Mouse (Mus musculus) olfactory bulb, adult 2 months (tissue): Measurements from ENCODE around the gene Nav3.

Source experiments
- CTCF ChIP-seq: fragments of 200-500 bp; IDR thresholded peaks from 2 replicates; pipeline ENCODE4 v1.5.1; 2012; ENCODE audit warnings: low read depth, mild to moderate bottlenecking, low read length, moderate library complexity; ENCODE audit not compliant: insufficient read depth
- POLR2A ChIP-seq: fragments of 200-500 bp; IDR thresholded peaks from 2 replicates; pipeline ENCODE4 v1.6.1; 2012; ENCODE audit warnings: mild to moderate bottlenecking, low read depth, low read length, moderate library complexity; ENCODE audit not compliant: insufficient read depth

- TF ChIP-seq CTCF (no peak), POLR2A (no peak)
Observed at GRCm38 (mm10) chr10:110455063-110455837, 754 bp downstream of the Nav3 start.
